Mouse (Mus musculus) neural tube, embryonic 15.5 days (tissue): ENCODE results near the gene Catsperz. TPM values are rescaled to one million over a fixed set of nuclear protein-coding genes. Genes with fewer than 3 reads are reported as not detected.
A peak's percentile ranks its signal among the peaks of the same experiment; 100 is the strongest.
"Not testable (repeated sequence)": the region's sequence is repeated elsewhere in the genome, so short reads cannot be mapped to it uniquely, and the experiment has no call there.

Experiments
- ATAC-seq: fragments of 200-750 bp; cut with Nextera tagmentation; 2 replicates; pipeline ENCODE4 v1.8.0; 2017; ENCODE audit warnings: mild to moderate bottlenecking, moderate TSS enrichment, moderate library complexity; ENCODE audit not compliant: low FRiP score
- H3K27ac ChIP-seq: fragments of 300-500 bp; sonication (generic); replicated peaks from 2 replicates; pipeline ENCODE4 v1.5.1; 2015; ENCODE audit warnings: mild to moderate bottlenecking, inconsistent platforms
- H3K27me3 ChIP-seq: fragments of 300-500 bp; sonication (generic); replicated peaks from 2 replicates; pipeline ENCODE4 v1.6.1; 2015; ENCODE audit warnings: inconsistent platforms
- H3K36me3 ChIP-seq: fragments of 300-500 bp; sonication (generic); 2 replicates; pipeline ENCODE4 v1.6.1; 2015; ENCODE audit warnings: inconsistent platforms
- H3K4me1 ChIP-seq: fragments of 300-500 bp; sonication (generic); 2 replicates; pipeline ENCODE4 v1.6.1; 2015; ENCODE audit warnings: inconsistent platforms
- H3K4me2 ChIP-seq: fragments of 300-500 bp; sonication (generic); 2 replicates; pipeline ENCODE4 v1.6.1; 2015; ENCODE audit warnings: inconsistent platforms, mild to moderate bottlenecking, moderate library complexity
- H3K4me3 ChIP-seq: fragments of 300-500 bp; sonication (generic); replicated peaks from 2 replicates; pipeline ENCODE4 v1.5.1; 2015; ENCODE audit warnings: mild to moderate bottlenecking, inconsistent platforms
- H3K9ac ChIP-seq: fragments of 300-500 bp; sonication (generic); replicated peaks from 2 replicates; pipeline ENCODE4 v1.6.1; 2015; ENCODE audit warnings: mild to moderate bottlenecking, inconsistent platforms
- H3K9me3 ChIP-seq: fragments of 300-500 bp; sonication (generic); replicated peaks from 2 replicates; pipeline ENCODE4 v1.6.1; 2016; ENCODE audit warnings: inconsistent platforms
- whole genome bisulfite sequencing: fragments of 180-500 bp; shearing (Covaris S2); methylation state at CpG from one replicate; pipeline ENCODE4 v1.1.7; 2015; ENCODE audit warnings: mixed read lengths; 5-methylcytosine and 5-hydroxymethylcytosine counted together
- polyA plus RNA-seq: library from polyadenylated mRNA; unstranded; fragments of >200 nt; fragmentation: Nextera tagmentation; extraction: Ambion mirVana; gene quantifications from 2 replicates; pipeline ENCODE4 v1.2.1, GENCODE M21; 2015

Gene Catsperz
- polyA plus RNA-seq, 1 experiment from 2014 or later = 6.8 TPM

DNA sequence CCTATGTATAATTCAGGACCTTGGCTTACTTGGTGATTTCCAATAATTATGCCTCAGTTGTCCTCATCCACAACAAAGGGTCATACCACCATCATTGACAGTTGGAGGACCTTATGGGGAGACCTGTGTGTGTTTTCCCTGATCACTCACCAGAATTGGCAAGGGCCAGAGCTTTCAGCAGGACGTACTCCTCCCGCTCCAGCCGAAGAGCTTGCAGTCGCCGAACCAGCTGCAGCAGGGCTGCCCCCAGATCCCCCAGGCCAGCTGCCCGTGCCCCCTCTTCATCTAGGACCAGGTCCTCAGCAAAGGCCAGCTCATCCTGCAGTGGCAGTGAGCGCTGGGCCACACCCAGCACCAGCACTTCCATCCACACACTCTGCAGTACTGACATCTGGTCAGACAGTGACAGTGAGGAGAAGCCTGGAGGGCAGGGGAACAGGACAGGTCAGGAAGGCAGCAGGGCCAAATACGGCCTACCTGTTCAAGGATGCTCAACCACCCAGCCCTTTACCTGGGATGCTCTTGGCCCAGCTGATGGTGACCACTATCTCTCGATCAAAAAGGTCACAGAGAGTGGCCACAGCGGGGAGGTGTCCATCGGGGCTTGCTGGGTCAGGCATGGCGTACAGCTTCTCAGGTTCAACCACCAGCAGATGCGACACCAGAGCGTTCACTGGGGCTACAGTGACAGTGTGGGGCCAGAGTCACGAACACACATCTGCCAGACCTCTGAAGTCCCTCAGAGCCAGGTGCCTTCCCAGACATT is 12.8 kb downstream of the Catsperz start:
- ATAC-seq = no peak
- Histone ChIP-seq H3K36me3 (peaks cover 32% of the 10 kb centered on the region), H3K4me2 (no peak overlapping the region), H3K27me3 (no peaks in the 10 kb centered on the region), H3K4me3 (no peak overlapping the region), H3K9ac (no peak overlapping the region), H3K4me1 (peaks cover 31% of the 10 kb centered on the region), H3K9me3 (no peaks in the 10 kb centered on the region), H3K27ac (no peak overlapping the region)
- WGBS = 96% methylated on average over 15 of the region's 15 CpGs

DNA sequence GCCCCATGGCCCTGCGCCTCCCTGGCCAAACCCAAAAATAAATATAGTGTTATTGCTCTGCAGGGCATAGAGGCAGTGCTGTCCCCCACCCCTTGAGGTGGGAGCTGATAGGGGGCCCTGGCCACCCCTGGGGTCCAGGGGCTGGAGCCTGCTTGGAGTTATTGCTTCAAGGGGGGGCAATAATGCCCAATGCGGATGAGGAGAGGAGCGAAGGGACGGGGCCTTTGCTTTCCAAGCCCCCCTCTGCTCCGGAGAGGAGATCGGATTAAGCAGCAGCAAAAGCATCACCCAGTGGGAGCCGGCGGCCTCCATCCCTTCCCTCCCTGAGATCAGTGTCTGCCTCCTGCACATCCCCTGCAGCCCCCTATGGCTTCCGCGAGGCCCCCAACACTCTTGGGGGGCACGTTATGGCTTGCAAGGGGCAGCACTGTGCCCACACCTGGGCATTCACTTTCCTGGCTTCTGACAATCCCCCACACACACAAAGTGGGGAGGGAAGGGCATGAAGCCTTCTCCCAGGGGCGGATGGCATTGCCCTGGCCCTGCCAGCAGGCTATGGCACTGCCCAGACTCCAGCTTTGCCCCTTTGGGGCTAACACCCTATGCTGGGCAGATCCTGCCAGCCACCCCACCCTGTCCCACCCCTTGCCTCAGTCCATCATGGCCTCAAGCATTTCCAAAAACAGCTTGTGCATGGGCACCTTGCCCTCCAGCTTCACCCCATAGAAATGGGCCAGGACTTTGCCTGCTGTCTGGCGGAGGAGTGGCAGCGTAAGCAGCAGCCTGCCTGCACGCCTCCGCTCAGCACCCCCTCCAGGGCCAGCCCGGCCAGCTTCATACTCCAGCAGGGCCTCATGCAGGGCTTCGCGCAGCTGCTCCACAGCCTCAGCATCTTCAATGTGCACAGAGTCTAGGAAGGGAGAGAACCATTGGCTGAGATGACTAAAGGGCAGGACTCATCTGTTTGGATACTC is 13.8 kb downstream of the Catsperz start:
- H3K4me3 ChIP-seq = peak overlapping the region; percentile 64; the same call in 1 of the 2 replicates
- peaks cover 41% of the 10 kb centered on the region for H3K36me3 ChIP-seq
- no peak overlapping the region for H3K27ac ChIP-seq
- no peak overlapping the region for H3K9ac ChIP-seq
- peaks cover 38% of the 10 kb centered on the region for H3K4me1 ChIP-seq
- H3K4me2 ChIP-seq = peak overlapping the region; percentile 73
- no peaks in the 10 kb centered on the region for H3K27me3 ChIP-seq
- no peaks in the 10 kb centered on the region for H3K9me3 ChIP-seq
- WGBS = 86% methylated on average over 19 of the region's 19 CpGs
- ATAC-seq = no peak

DNA sequence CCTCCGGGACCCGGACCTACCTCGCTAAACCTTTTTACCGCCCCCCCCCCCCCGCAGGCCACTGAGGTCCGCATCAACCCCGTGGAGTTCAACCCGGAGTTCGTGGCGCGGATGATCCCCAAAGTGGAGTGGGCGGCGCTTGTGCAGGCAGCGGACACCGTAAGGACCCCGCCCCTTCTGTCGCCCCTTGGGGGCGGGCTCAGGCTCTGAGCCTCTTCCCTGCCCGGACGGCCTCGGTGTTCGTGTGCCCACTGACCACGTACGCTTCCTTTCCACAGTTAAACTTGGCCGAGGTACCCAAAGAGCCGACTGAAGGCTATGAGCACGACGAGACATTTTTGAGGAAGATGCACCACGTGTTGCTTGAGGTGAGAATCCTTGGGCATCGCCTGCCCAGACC is 14.9 kb downstream of the Catsperz start:
- peak overlapping the region; percentile 98 for H3K27ac ChIP-seq
- H3K4me3 ChIP-seq = peak overlapping the region; percentile 64
- peak; percentile 15 for ATAC-seq
- H3K36me3 ChIP-seq = peaks cover 50% of the 10 kb centered on the region
- H3K27me3 ChIP-seq, H3K9me3 ChIP-seq: not testable (repeated sequence)
- under 1% methylated on average over 24 of the region's 30 CpGs for WGBS
- peak overlapping the region; percentile 73 for H3K4me2 ChIP-seq
- H3K9ac ChIP-seq = peak overlapping the region; percentile 73
- peaks cover 38% of the 10 kb centered on the region for H3K4me1 ChIP-seq

DNA sequence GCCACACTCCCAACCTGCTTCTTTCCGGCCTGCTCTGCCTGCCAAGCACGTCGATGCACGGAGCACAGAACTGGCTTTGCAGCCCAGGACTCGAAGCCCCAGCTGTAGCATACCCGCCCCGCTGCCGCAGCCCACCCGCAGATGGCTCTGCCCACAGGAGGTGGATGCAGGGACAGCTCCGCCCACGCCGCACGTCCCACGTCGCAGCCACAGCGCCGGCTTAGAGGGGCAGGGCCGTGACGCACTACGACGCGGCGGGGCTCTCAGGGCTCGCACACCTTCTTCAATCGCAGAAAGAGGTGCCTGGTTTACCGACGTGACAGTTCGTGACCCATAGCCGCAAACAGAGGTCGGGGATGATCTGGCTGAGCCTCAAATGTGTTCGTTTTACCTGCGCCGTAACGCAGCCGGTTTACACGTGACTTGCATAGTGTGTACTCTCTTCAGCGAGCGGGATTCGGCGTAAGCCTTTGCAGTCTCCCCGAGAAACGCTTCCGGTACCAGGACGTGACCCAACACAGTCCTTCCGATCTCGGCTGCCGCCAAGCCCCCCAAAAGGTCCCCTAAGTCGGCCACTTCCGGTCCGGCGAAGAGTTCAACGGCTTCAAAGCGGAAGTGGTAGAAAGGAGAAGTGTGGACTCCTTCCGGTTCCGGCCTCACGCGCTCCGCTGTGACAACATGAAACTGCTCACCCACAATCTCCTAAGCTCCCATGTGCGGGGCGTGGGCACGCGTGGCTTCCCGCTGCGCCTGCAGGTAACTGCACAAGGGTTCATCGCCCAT is 15.5 kb downstream of the Catsperz start, which contains the start of the genes Trmt112 and Prdx5:
Gene Trmt112 (plus strand): TSS at position 192 of the 783 bp plus-strand sequence.
Gene Prdx5 (minus strand): TSS at position 600 of the 783 bp plus-strand sequence.
- WGBS = under 1% methylated on average over 65 of the region's 65 CpGs
- ATAC-seq = peak; percentile 94

DNA sequence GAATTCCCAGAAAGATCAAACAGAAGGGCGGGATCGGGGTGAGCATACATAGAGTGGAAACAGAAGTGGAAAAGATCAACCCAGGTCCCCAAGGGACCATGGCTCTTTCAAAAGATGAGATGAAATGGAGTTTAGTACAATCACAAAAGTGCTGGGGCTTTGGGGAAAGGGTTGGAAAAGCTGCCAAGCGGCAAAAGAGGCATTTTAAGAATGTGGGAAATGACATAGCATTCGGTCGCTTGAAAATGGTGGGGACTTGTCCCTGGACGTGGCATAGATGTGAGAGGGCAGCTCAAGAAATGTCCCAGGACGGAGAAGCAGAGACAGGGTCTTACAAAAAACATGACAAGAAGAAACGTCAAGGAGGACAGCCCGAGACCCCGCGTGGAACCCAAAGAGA is 16.2 kb downstream of the Catsperz start:
- ATAC-seq = no peak
- WGBS = 8% methylated on average over 11 of the region's 11 CpGs
- peaks cover 61% of the 10 kb centered on the region for H3K36me3 ChIP-seq

More for the DNA sequence above, 15.5 kb downstream of the Catsperz start, which contains the start of the genes Trmt112 and Prdx5:
- Histone ChIP-seq H3K9me3 (no peaks in the 10 kb centered on the region), H3K4me3 (peak within 1 kb of the TSS; percentile 64), H3K36me3 (peaks cover 56% of the 10 kb centered on the region), H3K27me3 (no peaks in the 10 kb centered on the region), H3K9ac (peak within 1 kb of the TSS; percentile 73), H3K4me1 (peaks cover 38% of the 10 kb centered on the region), H3K4me2 (peak within 1 kb of the TSS; percentile 73), H3K27ac (peak within 1 kb of the TSS; percentile 98)

DNA sequence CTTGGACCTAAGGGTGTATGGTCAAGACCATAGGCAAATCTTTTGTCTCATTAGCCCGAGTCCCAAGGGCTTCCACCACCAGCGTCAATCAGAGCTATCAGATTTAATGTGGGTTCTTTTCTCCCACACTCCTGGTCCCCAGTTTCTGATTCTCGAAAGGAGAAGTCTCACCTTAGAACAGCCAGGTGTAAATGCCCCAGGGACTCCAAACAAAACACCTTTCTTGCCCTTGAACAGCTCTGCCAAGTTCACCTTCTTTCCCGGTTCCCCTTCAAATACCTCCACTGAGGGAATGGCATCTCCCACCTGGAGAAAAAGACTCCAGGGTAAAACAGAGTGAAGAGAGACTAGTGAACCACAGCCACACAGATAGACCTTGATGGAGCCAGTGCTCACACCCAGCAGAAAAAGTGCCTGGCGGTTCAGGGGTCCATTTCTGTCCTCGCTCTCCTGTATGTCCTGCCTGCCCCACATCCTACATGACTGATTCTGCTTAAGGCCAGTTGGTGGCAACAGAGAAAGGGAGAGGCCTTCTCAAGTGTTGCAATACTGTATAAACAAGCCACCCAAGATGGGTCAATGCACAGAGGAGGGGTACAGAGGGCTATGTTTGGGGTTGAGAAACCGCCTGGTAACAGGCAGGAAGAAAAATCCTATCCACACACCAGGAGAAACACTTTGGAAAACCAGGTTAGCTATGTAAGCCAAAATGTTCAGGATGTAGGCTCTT is 17.2 kb downstream of the Catsperz start:
- 92% methylated on average over 7 of the region's 7 CpGs for WGBS
- Histone ChIP-seq H3K27me3 (no peaks in the 10 kb centered on the region), H3K27ac (no peak overlapping the region), H3K4me1 (peaks cover 38% of the 10 kb centered on the region), H3K36me3 (peaks cover 52% of the 10 kb centered on the region), H3K9me3 (no peaks in the 10 kb centered on the region), H3K9ac (peak overlapping the region; percentile 73; the same call in 1 of the 2 replicates), H3K4me3 (peak overlapping the region; percentile 64), H3K4me2 (peak overlapping the region; percentile 73)
- ATAC-seq = no peak

More for the DNA sequence above, 16.2 kb downstream of the Catsperz start:
- Histone ChIP-seq H3K9ac (peak overlapping the region; percentile 73), H3K27me3 (no peaks in the 10 kb centered on the region), H3K4me1 (peaks cover 38% of the 10 kb centered on the region), H3K9me3 (no peaks in the 10 kb centered on the region), H3K4me2 (peak overlapping the region; percentile 73), H3K4me3 (peak overlapping the region; percentile 64), H3K27ac (peak overlapping the region; percentile 98)

DNA sequence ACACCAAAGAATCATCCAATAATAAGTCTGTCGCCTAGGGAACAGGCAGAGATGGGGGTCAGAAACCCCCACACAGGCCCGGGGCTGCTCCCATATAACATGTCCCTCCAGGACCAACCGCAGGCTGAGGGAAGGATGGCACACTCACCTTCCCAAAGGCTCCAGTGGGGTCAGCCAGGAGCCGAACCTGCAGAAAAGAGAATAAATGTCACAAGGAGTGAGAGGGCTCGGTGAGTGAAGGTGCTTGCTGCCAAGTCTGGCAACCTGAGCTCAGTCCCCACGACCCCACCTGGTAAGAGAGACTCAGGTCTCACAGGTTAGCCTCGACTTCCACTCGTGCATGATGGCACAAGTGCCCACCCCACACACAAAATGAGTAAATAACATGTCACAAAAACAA is 18.1 kb downstream of the Catsperz start:
- H3K9me3 ChIP-seq = no peaks in the 10 kb centered on the region
- peaks cover 38% of the 10 kb centered on the region for H3K4me1 ChIP-seq
- H3K27ac ChIP-seq = no peak overlapping the region
- no peak overlapping the region for H3K9ac ChIP-seq
- 92% methylated on average over 8 of the region's 8 CpGs for WGBS
- no peaks in the 10 kb centered on the region for H3K27me3 ChIP-seq
- H3K36me3 ChIP-seq = peaks cover 43% of the 10 kb centered on the region
- no peak overlapping the region for H3K4me3 ChIP-seq
- peak overlapping the region; percentile 73; the same call in 1 of the 2 replicates for H3K4me2 ChIP-seq
- ATAC-seq = no peak

DNA sequence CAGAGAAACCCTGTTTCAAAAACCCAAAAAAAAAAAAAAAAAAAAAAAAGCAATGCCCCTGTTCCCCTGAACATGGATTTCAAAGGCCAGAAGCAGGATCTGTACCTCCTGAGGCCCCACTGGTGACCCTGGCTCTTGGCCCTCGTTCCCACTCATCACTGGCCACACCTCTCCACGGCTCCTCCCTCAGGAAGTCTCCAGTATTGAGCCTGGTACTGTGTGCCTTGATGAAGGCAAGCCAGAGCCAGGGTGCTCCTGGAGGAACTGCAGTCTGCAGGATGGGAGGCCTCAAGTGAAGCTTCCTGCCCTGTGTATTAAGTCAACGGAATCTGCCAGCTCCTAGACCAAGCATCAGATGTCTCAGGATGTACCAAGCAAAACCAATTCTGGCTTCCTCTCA is 19.0 kb downstream of the Catsperz start:
- peaks cover 34% of the 10 kb centered on the region for H3K36me3 ChIP-seq
- no peaks in the 10 kb centered on the region for H3K27me3 ChIP-seq
- WGBS = 93% methylated on average over 3 of the region's 3 CpGs
- no peak overlapping the region for H3K9ac ChIP-seq
- H3K27ac ChIP-seq = no peak overlapping the region
- ATAC-seq = no peak
- H3K4me3 ChIP-seq = no peak overlapping the region
- H3K4me2 ChIP-seq = no peak overlapping the region
- H3K4me1 ChIP-seq = peaks cover 31% of the 10 kb centered on the region
- no peaks in the 10 kb centered on the region for H3K9me3 ChIP-seq

DNA sequence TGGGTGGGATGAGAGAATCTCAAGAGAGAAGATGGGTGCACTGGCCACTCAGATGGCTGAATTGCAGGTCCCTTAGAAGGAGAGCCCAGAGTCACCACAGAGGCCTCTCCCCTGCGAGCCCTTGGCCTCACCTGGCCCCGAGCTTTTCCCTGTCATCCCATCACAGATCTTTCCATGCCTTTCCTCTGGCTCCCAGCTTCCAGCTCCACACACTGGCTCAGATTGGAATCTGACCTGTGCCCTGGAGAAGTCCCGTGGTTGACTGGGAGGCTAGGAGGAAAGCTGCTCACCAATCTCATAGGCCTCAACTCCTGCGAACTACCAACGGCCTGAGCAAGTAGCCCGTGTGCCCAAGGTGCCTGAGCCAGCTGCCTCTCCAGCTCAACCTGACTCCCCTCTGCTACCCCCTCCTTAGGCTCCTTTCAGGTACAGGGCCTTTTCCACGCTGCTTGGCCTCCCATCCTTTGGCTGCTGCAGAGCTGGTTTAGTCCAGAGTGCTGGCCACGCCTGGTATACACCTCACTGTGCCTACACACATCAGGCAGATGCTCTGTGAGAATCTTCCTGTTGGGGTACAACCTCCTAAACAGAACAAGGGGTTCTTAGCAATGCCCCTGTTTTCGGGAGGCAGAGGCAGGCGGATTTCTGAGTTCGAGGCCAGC is 19.6 kb downstream of the Catsperz start:
- ATAC-seq = no peak
- Histone ChIP-seq H3K27me3 (no peaks in the 10 kb centered on the region), H3K4me2 (no peak overlapping the region), H3K9me3 (no peaks in the 10 kb centered on the region), H3K27ac (no peak overlapping the region), H3K4me1 (peaks cover 26% of the 10 kb centered on the region), H3K36me3 (peaks cover 32% of the 10 kb centered on the region), H3K4me3 (no peak overlapping the region), H3K9ac (no peak overlapping the region)
- 94% methylated on average over 11 of the region's 11 CpGs for WGBS

DNA sequence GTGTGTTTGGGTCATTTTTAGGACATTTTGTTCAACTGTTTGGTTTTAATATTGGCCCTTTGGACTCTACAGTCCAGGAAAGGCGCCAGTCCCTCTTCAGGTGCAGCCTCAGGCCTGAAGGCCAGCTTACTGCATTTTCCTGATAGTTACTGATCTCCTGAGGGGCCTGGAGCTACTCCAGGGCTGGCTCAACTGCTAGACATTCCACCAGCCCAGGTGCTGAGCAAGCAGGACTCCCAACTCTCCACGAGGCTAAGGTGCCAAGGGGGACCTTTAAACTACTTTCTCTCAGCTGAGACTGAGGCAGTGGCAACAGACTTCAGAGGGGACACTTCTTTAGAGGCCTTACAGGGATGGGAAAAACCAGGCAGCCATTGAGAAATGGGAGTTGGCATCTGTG is 20.3 kb downstream of the Catsperz start:
- Histone ChIP-seq H3K9me3 (no peaks in the 10 kb centered on the region), H3K4me3 (no peak overlapping the region), H3K4me1 (peaks cover 23% of the 10 kb centered on the region), H3K27me3 (no peaks in the 10 kb centered on the region), H3K36me3 (peaks cover 32% of the 10 kb centered on the region), H3K9ac (no peak overlapping the region), H3K4me2 (no peak overlapping the region), H3K27ac (no peak overlapping the region)
- ATAC-seq = no peak
- WGBS = 86% methylated on average over 2 of the region's 2 CpGs
